Mouse (Mus musculus): ENCODE data around the gene Taf3. TPM values are rescaled to one million over a fixed set of nuclear protein-coding genes. Genes with fewer than 3 reads are reported as not detected.

The Taf3 gene
- polyA plus RNA-seq, 1 experiment from 2014 or later: 18.6 TPM

- ATAC-seq (replicated peaks; ENCODE audit: low FRiP score) (no peak), DNase-seq (ENCODE audit: low spot score) (no peak)
- H3K4me2 ChIP-seq: no peak overlapping the region
- H3K9me3 ChIP-seq (ENCODE audit: control insufficient read depth, low read length): no peaks in the 10 kb centered on the region
- peaks cover 12% of the 10 kb centered on the region; the same call in 1 of the 2 replicates for H3K36me3 ChIP-seq (ENCODE audit: control insufficient read depth, insufficient read depth, low read length)
- H3K9ac ChIP-seq (ENCODE audit: low read depth, low read length): no peak overlapping the region
- H3K27me3 ChIP-seq (replicated peaks; ENCODE audit: control insufficient read depth, insufficient read depth, low read length): no peaks in the 10 kb centered on the region
- H3K27ac ChIP-seq (ENCODE audit: low read depth, low read length): no peak overlapping the region
- no peak overlapping the region for H3K4me3 ChIP-seq (ENCODE audit: low read depth, low read length)
- H3K4me1 ChIP-seq (replicated peaks; ENCODE audit: control insufficient read depth, insufficient read depth, low read length): peaks cover 46% of the 10 kb centered on the region
- 72% methylated on average over 7 of the region's 7 CpGs for WGBS
Observed at GRCm38 (mm10) chr2:10074470-10074869, 26.1 kb upstream of the Taf3 start.

- peaks cover 29% of the 10 kb centered on the region for H3K4me1 ChIP-seq (replicated peaks; ENCODE audit: control insufficient read depth, insufficient read depth, low read length)
- H3K9me3 ChIP-seq (ENCODE audit: control insufficient read depth, low read length): no peaks in the 10 kb centered on the region
- H3K4me2 ChIP-seq: 0 out of 2 replicates have a peak overlapping the region, but pooled peaks have one; percentile 8
- no peak overlapping the region for H3K27ac ChIP-seq (ENCODE audit: low read depth, low read length)
- no peak for DNase-seq (ENCODE audit: low spot score)
- 62% methylated on average over 7 of the region's 7 CpGs for WGBS
- H3K36me3 ChIP-seq (ENCODE audit: control insufficient read depth, insufficient read depth, low read length): peaks cover 22% of the 10 kb centered on the region
- H3K9ac ChIP-seq (ENCODE audit: low read depth, low read length): no peak overlapping the region
- ATAC-seq (replicated peaks; ENCODE audit: low FRiP score): peak; percentile 24; the same call in 1 of the 2 replicates
- no peaks in the 10 kb centered on the region for H3K27me3 ChIP-seq (replicated peaks; ENCODE audit: control insufficient read depth, insufficient read depth, low read length)
- H3K4me3 ChIP-seq (ENCODE audit: low read depth, low read length): no peak overlapping the region
Observed at GRCm38 (mm10) chr2:10071751-10072150, 23.4 kb upstream of the Taf3 start.

GRCm38 (mm10) chr2:10058836-10059235, 10.4 kb upstream of the Taf3 start:
- Histone ChIP-seq H3K4me1 (replicated peaks; ENCODE audit: control insufficient read depth, insufficient read depth, low read length) (no peaks in the 10 kb centered on the region), H3K9me3 (ENCODE audit: control insufficient read depth, low read length) (no peaks in the 10 kb centered on the region), H3K27me3 (replicated peaks; ENCODE audit: control insufficient read depth, insufficient read depth, low read length) (no peaks in the 10 kb centered on the region), H3K36me3 (ENCODE audit: control insufficient read depth, insufficient read depth, low read length) (peaks cover 50% of the 10 kb centered on the region), H3K27ac (ENCODE audit: low read depth, low read length) (no peak overlapping the region), H3K9ac (ENCODE audit: low read depth, low read length) (no peak overlapping the region), H3K4me3 (ENCODE audit: low read depth, low read length) (no peak overlapping the region), H3K4me2 (no peak overlapping the region)
- ATAC-seq (replicated peaks; ENCODE audit: low FRiP score) (no peak), DNase-seq (ENCODE audit: low spot score) (no peak)
- WGBS: 86% methylated on average over 5 of the region's 5 CpGs

GRCm38 (mm10) chr2:10051996-10052395, 3.6 kb upstream of the Taf3 start:
- peaks cover 9% of the 10 kb centered on the region for H3K4me1 ChIP-seq (replicated peaks; ENCODE audit: control insufficient read depth, insufficient read depth, low read length)
- no peak overlapping the region for H3K4me3 ChIP-seq (ENCODE audit: low read depth, low read length)
- ATAC-seq (replicated peaks; ENCODE audit: low FRiP score): no peak
- 92% methylated on average over 1 of the region's 1 CpGs for WGBS
- H3K27ac ChIP-seq (ENCODE audit: low read depth, low read length): no peak overlapping the region
- no peak for DNase-seq (ENCODE audit: low spot score)
- no peak overlapping the region for H3K9ac ChIP-seq (ENCODE audit: low read depth, low read length)
- no peak overlapping the region for H3K4me2 ChIP-seq
- H3K36me3 ChIP-seq (ENCODE audit: control insufficient read depth, insufficient read depth, low read length): peaks cover 13% of the 10 kb centered on the region; the same call in 1 of the 2 replicates
- H3K27me3 ChIP-seq (replicated peaks; ENCODE audit: control insufficient read depth, insufficient read depth, low read length): no peaks in the 10 kb centered on the region
- no peaks in the 10 kb centered on the region for H3K9me3 ChIP-seq (ENCODE audit: control insufficient read depth, low read length)

GRCm38 (mm10) chr2:10050878-10051277, 2.5 kb upstream of the Taf3 start:
- Histone ChIP-seq H3K36me3 (ENCODE audit: control insufficient read depth, insufficient read depth, low read length) (peaks cover 9% of the 10 kb centered on the region; the same call in 1 of the 2 replicates), H3K4me3 (ENCODE audit: low read depth, low read length) (no peak overlapping the region), H3K4me1 (replicated peaks; ENCODE audit: control insufficient read depth, insufficient read depth, low read length) (peaks cover 14% of the 10 kb centered on the region), H3K9ac (ENCODE audit: low read depth, low read length) (no peak overlapping the region), H3K9me3 (ENCODE audit: control insufficient read depth, low read length) (no peaks in the 10 kb centered on the region), H3K27me3 (replicated peaks; ENCODE audit: control insufficient read depth, insufficient read depth, low read length) (no peaks in the 10 kb centered on the region), H3K4me2 (no peak overlapping the region), H3K27ac (ENCODE audit: low read depth, low read length) (no peak overlapping the region)
- DNase-seq (ENCODE audit: low spot score) (no peak), ATAC-seq (replicated peaks; ENCODE audit: low FRiP score) (no peak)
- WGBS: 94% methylated on average over 3 of the region's 3 CpGs

- H3K4me2 ChIP-seq: peak overlapping the region; percentile 91
- no peaks in the 10 kb centered on the region for H3K9me3 ChIP-seq (ENCODE audit: control insufficient read depth, low read length)
- H3K4me1 ChIP-seq (replicated peaks; ENCODE audit: control insufficient read depth, insufficient read depth, low read length): peaks cover 14% of the 10 kb centered on the region
- H3K9ac ChIP-seq (ENCODE audit: low read depth, low read length): peak overlapping the region; percentile 53; the same call in 1 of the 2 replicates
- DNase-seq (ENCODE audit: low spot score) (no peak), ATAC-seq (replicated peaks; ENCODE audit: low FRiP score) (no peak)
- no peak overlapping the region for H3K27ac ChIP-seq (ENCODE audit: low read depth, low read length)
- WGBS: 17% methylated on average over 10 of the region's 10 CpGs
- peak overlapping the region; percentile 98 for H3K4me3 ChIP-seq (ENCODE audit: low read depth, low read length)
- H3K27me3 ChIP-seq (replicated peaks; ENCODE audit: control insufficient read depth, insufficient read depth, low read length): no peaks in the 10 kb centered on the region
- no peaks in the 10 kb centered on the region; the same call in 1 of the 2 replicates for H3K36me3 ChIP-seq (ENCODE audit: control insufficient read depth, insufficient read depth, low read length)
Observed at GRCm38 (mm10) chr2:10049456-10049855, 1.1 kb upstream of the Taf3 start.

- Histone ChIP-seq H3K4me1 (replicated peaks; ENCODE audit: control insufficient read depth, insufficient read depth, low read length) (peaks cover 14% of the 10 kb centered on the region), H3K4me3 (ENCODE audit: low read depth, low read length) (peak overlapping the region; percentile 98), H3K4me2 (peak overlapping the region; percentile 85), H3K27me3 (replicated peaks; ENCODE audit: control insufficient read depth, insufficient read depth, low read length) (no peaks in the 10 kb centered on the region), H3K9ac (ENCODE audit: low read depth, low read length) (peak overlapping the region; percentile 93), H3K27ac (ENCODE audit: low read depth, low read length) (peak overlapping the region; percentile 25; the same call in 1 of the 2 replicates), H3K36me3 (ENCODE audit: control insufficient read depth, insufficient read depth, low read length) (no peaks in the 10 kb centered on the region), H3K9me3 (ENCODE audit: control insufficient read depth, low read length) (no peaks in the 10 kb centered on the region)
- DNase-seq (ENCODE audit: low spot score): peak; percentile 63
- WGBS: under 1% methylated on average over 47 of the region's 47 CpGs
- peak; percentile 53 for ATAC-seq (replicated peaks; ENCODE audit: low FRiP score)
Observed at GRCm38 (mm10) chr2:10047758-10048436, 499 bp downstream of the Taf3 start.

GRCm38 (mm10) chr2:10034976-10035375, 13.4 kb downstream of the Taf3 start:
- H3K4me2 ChIP-seq: no peak overlapping the region
- H3K9me3 ChIP-seq (ENCODE audit: control insufficient read depth, low read length): no peaks in the 10 kb centered on the region
- no peak overlapping the region for H3K27ac ChIP-seq (ENCODE audit: low read depth, low read length)
- peaks cover 6% of the 10 kb centered on the region; the same call in 1 of the 2 replicates for H3K4me1 ChIP-seq (replicated peaks; ENCODE audit: control insufficient read depth, insufficient read depth, low read length)
- no peaks in the 10 kb centered on the region for H3K36me3 ChIP-seq (ENCODE audit: control insufficient read depth, insufficient read depth, low read length)
- no peak for DNase-seq (ENCODE audit: low spot score)
- H3K9ac ChIP-seq (ENCODE audit: low read depth, low read length): no peak overlapping the region
- H3K27me3 ChIP-seq (replicated peaks; ENCODE audit: control insufficient read depth, insufficient read depth, low read length): no peaks in the 10 kb centered on the region
- no peak for ATAC-seq (replicated peaks; ENCODE audit: low FRiP score)
- 86% methylated on average over 3 of the region's 3 CpGs for WGBS
- H3K4me3 ChIP-seq (ENCODE audit: low read depth, low read length): no peak overlapping the region

- no peaks in the 10 kb centered on the region for H3K9me3 ChIP-seq (ENCODE audit: control insufficient read depth, low read length)
- H3K4me2 ChIP-seq: no peak overlapping the region
- no peak overlapping the region for H3K27ac ChIP-seq (ENCODE audit: low read depth, low read length)
- H3K36me3 ChIP-seq (ENCODE audit: control insufficient read depth, insufficient read depth, low read length): no peaks in the 10 kb centered on the region
- H3K4me1 ChIP-seq (replicated peaks; ENCODE audit: control insufficient read depth, insufficient read depth, low read length): peaks cover 6% of the 10 kb centered on the region; the same call in 1 of the 2 replicates
- no peak overlapping the region for H3K9ac ChIP-seq (ENCODE audit: low read depth, low read length)
- no peaks in the 10 kb centered on the region for H3K27me3 ChIP-seq (replicated peaks; ENCODE audit: control insufficient read depth, insufficient read depth, low read length)
- 57% methylated on average over 4 of the region's 4 CpGs for WGBS
- ATAC-seq (replicated peaks; ENCODE audit: low FRiP score): 0 out of 2 replicates have a peak, but pooled peaks have one; percentile 43
- no peak overlapping the region for H3K4me3 ChIP-seq (ENCODE audit: low read depth, low read length)
- DNase-seq (ENCODE audit: low spot score): no peak
Observed at GRCm38 (mm10) chr2:10033684-10034083, 14.7 kb downstream of the Taf3 start.
